Mouse (Mus musculus): Measurements from ENCODE around the gene Pitpnm2. TPM values are rescaled to one million over a fixed set of nuclear protein-coding genes. Genes with fewer than 3 reads are reported as not detected.

Gene Pitpnm2
- total RNA-seq (2023) = 1.9 and 2.1 TPM in 2 replicates

DNA sequence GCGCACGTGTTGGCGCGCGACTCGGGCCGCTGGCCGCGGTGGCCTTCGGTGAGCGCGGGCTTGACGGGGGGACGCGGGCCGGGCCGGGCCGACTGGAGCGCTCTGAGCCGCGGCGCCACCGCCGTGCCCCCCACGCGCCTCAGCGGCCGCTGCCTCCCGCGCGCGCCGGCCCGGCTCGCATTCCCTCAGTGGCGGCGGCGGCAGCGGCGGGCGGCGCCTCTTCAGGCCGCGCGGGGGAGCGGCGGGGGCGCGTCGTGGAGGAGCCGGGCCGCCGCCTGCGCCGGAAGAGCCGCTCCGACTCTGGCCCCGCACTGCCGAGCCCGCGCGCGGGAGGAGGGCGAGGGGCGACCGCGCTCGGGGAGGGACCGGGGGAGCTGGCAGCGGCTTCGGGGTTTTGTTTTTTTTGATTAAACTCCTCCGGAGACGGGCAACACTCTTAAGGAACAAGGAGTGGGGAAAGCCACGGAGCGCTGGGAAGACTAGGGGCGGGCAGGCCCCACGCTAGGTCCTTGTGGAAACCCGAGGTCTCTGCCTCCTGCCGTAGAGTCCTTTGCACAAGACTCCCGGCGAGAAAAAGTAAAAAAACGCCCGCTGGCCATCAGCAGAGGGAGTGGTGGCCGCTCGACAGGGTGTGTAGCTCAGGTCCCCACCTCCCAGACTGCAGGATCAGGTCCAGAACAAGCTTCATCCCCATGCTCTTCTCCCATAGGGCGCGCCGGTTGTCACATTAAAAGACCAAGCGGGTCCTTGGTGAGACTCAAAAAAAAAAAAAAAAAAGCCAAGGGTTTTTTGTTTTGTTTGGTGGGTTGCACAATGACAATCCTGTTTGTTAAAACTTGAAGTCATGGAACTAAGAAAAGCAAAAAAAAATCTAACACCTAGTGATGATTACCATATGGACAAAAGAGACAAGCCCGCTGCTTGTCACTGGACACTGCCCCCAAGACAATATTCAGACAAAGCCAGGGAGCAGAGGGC lies at the start of gene Pitpnm2:
Pitpnm2 (minus strand) TSS at position 147 of the 978 bp plus-strand sequence.

DNA sequence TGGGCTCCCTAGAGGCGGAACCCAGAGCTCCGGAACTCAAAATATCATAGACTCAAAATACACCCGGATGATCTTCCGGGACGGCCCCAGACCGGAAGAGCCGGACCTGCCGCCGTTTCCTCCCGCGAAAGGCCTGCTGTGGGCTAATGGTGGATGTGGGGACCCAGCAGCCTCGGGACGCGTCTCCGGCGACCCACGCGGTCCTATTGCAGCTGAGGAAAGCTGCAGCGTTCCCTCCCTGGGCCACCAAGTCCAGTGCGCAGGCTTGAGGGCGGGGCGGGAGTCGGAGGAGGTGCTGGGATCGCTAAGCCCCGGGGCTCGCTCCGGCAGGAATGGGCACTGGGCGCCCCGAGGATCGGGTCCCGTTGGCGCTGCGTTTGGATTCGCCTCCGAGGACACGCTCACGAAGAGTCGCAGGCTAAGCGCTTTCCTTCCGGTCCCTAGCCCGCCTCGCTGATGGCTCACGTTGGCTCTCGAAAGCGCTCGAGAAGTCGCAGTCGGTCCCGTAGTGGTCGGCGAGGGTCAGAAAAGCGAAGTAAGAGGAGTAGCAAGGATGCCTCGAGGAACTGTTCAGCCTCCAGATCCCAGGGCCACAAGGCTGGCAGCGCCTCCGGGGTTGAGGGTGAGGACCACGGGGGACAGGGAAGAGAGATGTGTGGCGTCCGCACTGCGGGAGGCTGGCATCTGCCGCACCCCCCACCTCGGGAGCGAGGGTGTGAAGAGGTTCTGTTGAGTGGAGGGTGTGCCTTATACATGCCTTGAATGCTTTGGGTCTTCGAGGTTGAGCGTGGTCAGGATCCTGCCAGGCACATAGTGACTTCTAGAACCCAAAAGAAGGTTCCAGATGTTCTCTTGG lies 133.3 kb downstream of the Pitpnm2 start, which contains the start of gene Arl6ip4:
Arl6ip4 (plus strand) TSS at position 100 of the 856 bp plus-strand sequence.

DNA sequence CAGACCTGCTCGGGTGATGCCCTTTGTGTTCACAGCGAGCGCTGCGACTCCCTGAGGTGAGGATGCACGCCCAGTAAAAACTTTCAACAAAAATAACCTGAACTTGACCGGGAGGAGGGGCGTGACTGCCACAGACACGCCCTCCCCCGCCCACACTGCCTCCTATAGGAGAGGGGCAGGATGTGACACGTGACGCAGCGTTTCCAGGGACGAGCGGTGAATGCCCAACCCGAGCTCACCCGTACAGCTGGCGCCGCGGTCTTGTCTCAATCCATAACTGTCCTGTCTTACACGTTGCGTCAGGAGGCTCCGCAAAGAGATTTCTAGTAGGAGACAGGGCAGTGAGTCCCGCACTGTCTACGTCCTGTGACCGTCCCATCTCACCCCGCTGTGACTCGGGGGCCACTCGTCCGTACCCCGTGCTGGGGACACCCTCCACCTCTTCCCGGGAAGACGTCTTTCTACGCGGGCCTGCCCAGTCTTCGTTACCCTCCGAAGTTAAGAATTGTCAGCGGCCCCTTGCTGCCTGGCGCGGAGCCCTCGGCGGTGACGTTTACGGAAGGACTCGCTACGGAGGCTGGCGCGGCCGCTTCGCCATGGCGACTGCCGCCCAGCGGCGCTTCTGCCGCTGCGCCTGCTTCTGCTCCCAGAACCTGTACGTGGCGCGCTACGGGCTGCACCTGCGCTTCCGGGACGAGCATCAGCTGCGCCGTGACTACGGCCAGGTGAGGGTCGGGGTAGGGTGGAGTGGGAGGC lies 137.6 kb downstream of the Pitpnm2 start, which contains the start of gene Ogfod2:
Ogfod2 (plus strand) TSS at position 556 of the 756 bp plus-strand sequence.

DNA sequence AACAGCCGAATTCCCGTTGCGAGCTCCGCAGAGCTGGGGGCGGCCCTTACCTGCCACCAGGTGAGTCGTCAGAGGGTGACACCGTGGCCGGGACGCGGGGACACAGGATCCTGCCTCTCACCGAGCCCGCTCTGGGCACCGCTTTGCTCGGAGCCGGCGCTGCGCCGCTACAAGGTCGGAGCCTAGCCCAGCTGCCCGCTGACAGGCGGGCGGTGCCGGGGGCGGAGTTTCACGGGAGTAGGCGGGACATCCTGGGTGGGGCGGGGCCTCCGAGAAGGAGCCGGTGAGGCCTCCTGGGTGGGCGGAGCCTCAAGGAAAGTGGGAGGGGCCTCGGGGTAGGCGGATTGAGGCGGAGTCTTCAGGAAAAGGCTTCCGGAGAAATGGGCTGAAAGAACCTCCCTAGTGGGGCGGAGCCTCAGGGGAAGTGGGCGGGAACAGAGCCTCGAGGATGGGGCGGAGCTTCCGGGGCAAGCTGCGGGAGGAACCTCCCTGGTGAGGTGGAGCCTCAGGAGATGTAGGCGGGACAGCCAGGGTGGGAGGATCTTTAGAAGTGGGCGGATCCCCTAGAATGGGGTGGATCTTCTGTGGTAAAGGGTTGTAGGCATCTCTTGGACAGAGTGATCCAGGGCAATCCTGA lies 153.8 kb downstream of the Pitpnm2 start, which contains the start of gene Abcb9:
Abcb9 (minus strand) TSS at position 203 of the 637 bp plus-strand sequence.

Other genes with a start within 250 kb of the Pitpnm2 start
- gene Vps37b, start 217.5 kb downstream of the Pitpnm2 start, total RNA-seq (2023) = 74.8 and 87.1 TPM in 2 replicates
- gene Abcb9, start 154.0 kb downstream of the Pitpnm2 start, total RNA-seq (2023) = 3.1 and 3.7 TPM in 2 replicates
- gene Ogfod2, start 137.5 kb downstream of the Pitpnm2 start, total RNA-seq (2023) = 16.7 and 24.5 TPM in 2 replicates
- gene Arl6ip4, start 133.7 kb downstream of the Pitpnm2 start, total RNA-seq (2023) = 23.9 and 38.2 TPM in 2 replicates
- gene Mphosph9, start 78.2 kb upstream of the Pitpnm2 start, total RNA-seq (2023) = 11.6 TPM in 2 replicates
- 2.2 and 3.0 TPM in 2 replicates for gene 2810006K23Rik, start 78.3 kb upstream of the Pitpnm2 start, total RNA-seq (2023)
- gene Cdk2ap1, start 113.3 kb upstream of the Pitpnm2 start, total RNA-seq (2023) = 74.1 and 82.2 TPM in 2 replicates
- gene Sbno1, start 176.2 kb upstream of the Pitpnm2 start, total RNA-seq (2023) = 211 and 313 TPM in 2 replicates
- gene Kmt5a, start 190.2 kb upstream of the Pitpnm2 start, total RNA-seq (2023) = 150 and 176 TPM in 2 replicates
- gene Rilpl2, start 228.6 kb upstream of the Pitpnm2 start, total RNA-seq (2023) = 94.9 and 111 TPM in 2 replicates
- gene Snrnp35, start 233.4 kb upstream of the Pitpnm2 start, total RNA-seq (2023) = 7.9 and 11.7 TPM in 2 replicates